Mouse (Mus musculus): Measurements from ENCODE around the gene Abr.

- TF ChIP-seq CHD2 (IDR thresholded peaks at IDR 0.05; ENCODE audit: low read length) (no peak), CTCF (IDR thresholded peaks at IDR 0.05 in 2 of 3, conservative IDR thresholded peaks at IDR 0.05 in 1 of 3; ENCODE audit: control insufficient read depth in 1 of 3, insufficient read depth in 1 of 3, low read depth in 2 of 3, low read length in 3 of 3, poor library complexity in 1 of 3, severe bottlenecking in 1 of 3) (no peak), GATA1 (IDR thresholded peaks at IDR 0.05; ENCODE audit: low read depth, low read length) (no peak), MYC (IDR thresholded peaks at IDR 0.05; ENCODE audit: low read depth, low read length) (no peak), RAD21 (IDR thresholded peaks at IDR 0.05; ENCODE audit: low read depth, low read length) (no peak), CHD1 (IDR thresholded peaks at IDR 0.05; ENCODE audit: low read depth, low read length) (no peak), UBTF (IDR thresholded peaks at IDR 0.05; ENCODE audit: borderline replicate concordance, insufficient read depth, low read depth, low read length) (no peak), BHLHE40 (IDR thresholded peaks at IDR 0.05; ENCODE audit: borderline replicate concordance, low read depth, low read length) (no peak), POLR2A (IDR thresholded peaks at IDR 0.05; ENCODE audit: control insufficient read depth in 1 of 2, insufficient read depth in 1 of 2, low read depth in 1 of 2, low read length in 2 of 2, poor library complexity in 1 of 2) (no peak)
Measured at GRCm38 (mm10) chr11:76530966-76531678, 91.0 kb downstream of the Abr start.

Data from MEL (cell line).